Mouse (Mus musculus) brain, embryonic 14.5 days (tissue): Measurements from ENCODE around the gene Atp6v1c2.

Source experiments
- CTCF ChIP-seq: fragments of 200-500 bp; IDR thresholded peaks from 2 replicates; pipeline ENCODE4 v1.5.1; 2012; ENCODE audit warnings: inconsistent platforms, mild to moderate bottlenecking, moderate library complexity, borderline replicate concordance; ENCODE audit not compliant: insufficient read depth, insufficient read length; ENCODE audit errors: extremely low read depth
- POLR2A ChIP-seq: fragments of 200-500 bp; IDR thresholded peaks from 2 replicates; pipeline ENCODE4 v1.6.1; 2012; ENCODE audit warnings: mild to moderate bottlenecking, inconsistent platforms, borderline replicate concordance; ENCODE audit not compliant: poor library complexity, insufficient read depth, insufficient read length, severe bottlenecking; ENCODE audit errors: extremely low read depth

GRCm38 (mm10) chr12:17239428-17239688, 89.8 kb downstream of the Atp6v1c2 start:
- TF ChIP-seq CTCF = no peak
- no peak for TF ChIP-seq POLR2A
